Mouse (Mus musculus) thymus, postnatal 25 days (tissue): ENCODE results near the gene Gdf15.

Experiments used
- DNase-seq: peaks from one replicate; pipeline ENCODE4 v3.0.0; 2022

Gene Gdf15

GRCm38 (mm10) chr8:70656193-70656790 lies 24.0 kb upstream of the Gdf15 start:
- no peak for DNase-seq

GRCm38 (mm10) chr8:70655469-70655868 lies 23.2 kb upstream of the Gdf15 start:
- no peak for DNase-seq

- DNase-seq, result no peak
Measured at GRCm38 (mm10) chr8:70654121-70654520, 21.9 kb upstream of the Gdf15 start.

- DNase-seq, result peak; percentile 63
Measured at GRCm38 (mm10) chr8:70653226-70653625, 21.0 kb upstream of the Gdf15 start.

- no peak for DNase-seq
Measured at GRCm38 (mm10) chr8:70650351-70650750, 18.1 kb upstream of the Gdf15 start.

GRCm38 (mm10) chr8:70649324-70649723 lies 17.1 kb upstream of the Gdf15 start:
- DNase-seq, result no peak

- no peak for DNase-seq
Measured at GRCm38 (mm10) chr8:70648921-70649320, 16.7 kb upstream of the Gdf15 start.

- no peak for DNase-seq
Measured at GRCm38 (mm10) chr8:70648164-70648442, 15.8 kb upstream of the Gdf15 start.

- no peak for DNase-seq
Measured at GRCm38 (mm10) chr8:70647343-70648163, 15.3 kb upstream of the Gdf15 start.

GRCm38 (mm10) chr8:70646775-70647174 lies 14.5 kb upstream of the Gdf15 start:
- no peak for DNase-seq

- DNase-seq, result no peak
Measured at GRCm38 (mm10) chr8:70646369-70646768, 14.1 kb upstream of the Gdf15 start.

GRCm38 (mm10) chr8:70645501-70646224 lies 13.4 kb upstream of the Gdf15 start:
- no peak for DNase-seq

GRCm38 (mm10) chr8:70644065-70644464 lies 11.8 kb upstream of the Gdf15 start:
- no peak for DNase-seq

GRCm38 (mm10) chr8:70643019-70643418 lies 10.8 kb upstream of the Gdf15 start:
- DNase-seq, result no peak

- no peak for DNase-seq
Measured at GRCm38 (mm10) chr8:70638752-70639151, 6.5 kb upstream of the Gdf15 start.

GRCm38 (mm10) chr8:70636838-70637237 lies 4.6 kb upstream of the Gdf15 start:
- DNase-seq, result no peak

- DNase-seq, result no peak
Measured at GRCm38 (mm10) chr8:70635527-70635926, 3.3 kb upstream of the Gdf15 start.

GRCm38 (mm10) chr8:70634066-70634465 lies 1.8 kb upstream of the Gdf15 start:
- no peak for DNase-seq

GRCm38 (mm10) chr8:70631436-70631835 lies 820 bp downstream of the Gdf15 start:
- DNase-seq, result no peak

GRCm38 (mm10) chr8:70630532-70631381 lies 1.5 kb downstream of the Gdf15 start:
- DNase-seq, result no peak

- peak; percentile 97 for DNase-seq
Measured at GRCm38 (mm10) chr8:70629574-70630531, 2.4 kb downstream of the Gdf15 start.

GRCm38 (mm10) chr8:70628986-70629490 lies 3.2 kb downstream of the Gdf15 start:
- DNase-seq, result no peak
